Comparison of ENCODE assay signal across 10 mouse cellular contexts in the genomic region with DNA sequence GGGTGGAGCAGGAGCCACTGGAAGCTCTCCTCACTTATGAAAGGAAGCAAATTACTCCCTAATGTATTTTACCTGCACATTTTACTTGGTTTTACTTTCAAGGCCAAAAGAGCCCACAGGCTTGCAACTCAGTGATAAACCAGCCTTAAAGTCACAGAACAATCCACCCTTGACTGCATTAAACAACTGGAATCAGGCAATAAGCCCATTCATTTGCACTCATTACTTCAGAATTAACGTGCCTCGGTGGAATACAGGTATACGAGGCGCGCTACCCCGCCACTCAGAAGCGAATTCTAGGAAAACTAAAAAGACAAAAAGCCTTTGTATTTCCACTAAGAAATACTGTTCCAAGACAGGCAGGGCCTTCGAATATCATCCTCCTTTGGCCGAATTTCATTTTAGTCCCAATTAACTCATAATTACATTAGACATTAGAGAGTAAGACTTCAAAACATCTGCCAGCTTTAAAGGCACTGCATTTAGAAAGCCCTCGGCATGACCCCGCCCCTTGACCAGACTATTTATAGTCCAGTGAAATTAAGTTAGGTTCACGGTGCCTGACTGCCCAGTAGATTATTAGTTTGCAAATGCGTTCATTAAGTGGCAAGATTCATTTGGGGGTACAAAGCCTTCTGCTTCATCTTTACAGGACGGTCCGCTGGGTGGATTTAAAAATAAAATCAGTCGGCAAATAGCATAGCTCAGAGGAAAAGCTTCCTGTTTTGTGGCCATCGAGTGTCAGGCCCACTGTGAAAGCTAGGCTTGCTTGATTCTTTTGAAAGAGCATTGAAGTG.
DNase-seq lines count a peak whose midpoint lies in the region; ATAC-seq lines count a peak whose summit lies in the region.
"Had no signal": no experiment of that assay in that cellular context is flagged by ENCODE, and none has a peak within 500 bp of the region (broad histone marks: within the 10 kb centered on the region; RNA-seq: fewer than 3 reads in every experiment).

No protein-coding gene starts in this region.

- H3K27me3 ChIP-seq in midbrain, embryonic 10.5 days (ENCODE audit: low read depth, poor library complexity, severe bottlenecking), result no peaks in the 10 kb centered on the region
- H3K27me3 ChIP-seq in midbrain, embryonic 15.5 days (replicated peaks), result no peaks in the 10 kb centered on the region
- no peaks in the 10 kb centered on the region for H3K27me3 ChIP-seq in heart, embryonic 16.5 days (ENCODE audit: control insufficient read depth, insufficient read depth, low read length)
- H3K27me3 ChIP-seq in stomach, embryonic 16.5 days (ENCODE audit: control insufficient read depth, insufficient read depth, low read length), result no peaks in the 10 kb centered on the region

- H3K4me2 ChIP-seq in midbrain, embryonic 15.5 days, result no peak overlapping the region
- H3K4me2 ChIP-seq in heart, embryonic 16.5 days (ENCODE audit: low read depth, low read length), result peak overlapping the region; percentile 43
- peak overlapping the region; percentile 13; the same call in 1 of the 2 replicates for H3K4me2 ChIP-seq in stomach, embryonic 16.5 days (ENCODE audit: low read depth, low read length)

- no peak overlapping the region for H3K4me3 ChIP-seq in midbrain, embryonic 10.5 days
- H3K4me3 ChIP-seq in midbrain, embryonic 15.5 days, result no peak overlapping the region
- H3K4me3 ChIP-seq in heart, embryonic 16.5 days (ENCODE audit: low read length), result peak overlapping the region; percentile 18; the same call in 1 of the 2 replicates
- H3K4me3 ChIP-seq in stomach, embryonic 16.5 days (replicated peaks; ENCODE audit: low read length), result no peak overlapping the region
- H3K4me3 ChIP-seq: myocyte had no signal

- no peaks in the 10 kb centered on the region for H3K36me3 ChIP-seq in midbrain, embryonic 10.5 days
- no peaks in the 10 kb centered on the region for H3K36me3 ChIP-seq in midbrain, embryonic 15.5 days (replicated peaks)
- no peaks in the 10 kb centered on the region for H3K36me3 ChIP-seq in heart, embryonic 16.5 days (ENCODE audit: control insufficient read depth, insufficient read depth)
- H3K36me3 ChIP-seq in stomach, embryonic 16.5 days (ENCODE audit: control insufficient read depth, insufficient read depth, low read length), result no peaks in the 10 kb centered on the region

- peaks cover 13% of the 10 kb centered on the region for H3K4me1 ChIP-seq in midbrain, embryonic 10.5 days
- 0 out of 2 replicates have a peak, but pooled peaks cover 6% of the 10 kb centered on the region for H3K4me1 ChIP-seq in midbrain, embryonic 15.5 days
- H3K4me1 ChIP-seq in heart, embryonic 16.5 days (ENCODE audit: control insufficient read depth, insufficient read depth, low read length), result peaks cover 13% of the 10 kb centered on the region
- peaks cover 11% of the 10 kb centered on the region; the same call in 1 of the 2 replicates for H3K4me1 ChIP-seq in stomach, embryonic 16.5 days (ENCODE audit: control insufficient read depth, insufficient read depth, low read length)

- WGBS in midbrain, embryonic 10.5 days, result 77% methylated on average over 17 of the region's 17 CpGs
- WGBS in midbrain, embryonic 15.5 days, result 60% methylated on average over 17 of the region's 17 CpGs
- WGBS in heart, embryonic 16.5 days, result 59% methylated on average over 17 of the region's 17 CpGs
- WGBS in stomach, embryonic 16.5 days, result 64% methylated on average over 17 of the region's 17 CpGs

- H3K9ac ChIP-seq in midbrain, embryonic 15.5 days, result no peak overlapping the region
- peak overlapping the region; percentile 54 for H3K9ac ChIP-seq in heart, embryonic 16.5 days (ENCODE audit: low read length)
- no peak overlapping the region for H3K9ac ChIP-seq in stomach, embryonic 16.5 days (ENCODE audit: low read length)

- H3K9me3 ChIP-seq in midbrain, embryonic 10.5 days (replicated peaks), result no peaks in the 10 kb centered on the region
- no peaks in the 10 kb centered on the region for H3K9me3 ChIP-seq in midbrain, embryonic 15.5 days
- no peaks in the 10 kb centered on the region for H3K9me3 ChIP-seq in heart, embryonic 16.5 days (replicated peaks; ENCODE audit: control insufficient read depth, low read length)
- no peaks in the 10 kb centered on the region for H3K9me3 ChIP-seq in stomach, embryonic 16.5 days (replicated peaks; ENCODE audit: control insufficient read depth, low read length)

- peak overlapping the region; percentile 38; the same call in 1 of the 2 replicates for H3K27ac ChIP-seq in midbrain, embryonic 10.5 days (replicated peaks)
- H3K27ac ChIP-seq in midbrain, embryonic 15.5 days, result no peak overlapping the region
- H3K27ac ChIP-seq in heart, embryonic 16.5 days (ENCODE audit: low read length), result 0 out of 2 replicates have a peak overlapping the region, but pooled peaks have one; percentile 50
- H3K27ac ChIP-seq in stomach, embryonic 16.5 days (ENCODE audit: low read length), result peak overlapping the region; percentile 16; the same call in 1 of the 2 replicates

- no peak for ATAC-seq in midbrain, embryonic 15.5 days (replicated peaks)
- no peak for ATAC-seq in heart, embryonic 16.5 days (replicated peaks; ENCODE audit: extremely low read depth, insufficient read depth, low FRiP score)
- ATAC-seq in stomach, embryonic 16.5 days (ENCODE audit: insufficient read depth, low FRiP score), result no peak

- DNase-seq in midbrain, embryonic 10.5 days (ENCODE audit: low spot score), result no peak
- peak; percentile 66 for DNase-seq in kidney, postnatal 14 days
- no peak for DNase-seq in frontal cortex, postnatal 10 days (ENCODE audit: low spot score in 2 of 2)
- no peak for DNase-seq in right cerebral cortex, postnatal 36 days (ENCODE audit: low spot score in 2 of 2)
- DNase-seq in left cerebral cortex, adult 18-20 months (ENCODE audit: low spot score in 2 of 2), result no peak
- DNase-seq: adrenal gland, adult 8-10 months had no signal
